Comparison of ENCODE assay signal across 8 mouse cellular contexts in the genomic region with DNA sequence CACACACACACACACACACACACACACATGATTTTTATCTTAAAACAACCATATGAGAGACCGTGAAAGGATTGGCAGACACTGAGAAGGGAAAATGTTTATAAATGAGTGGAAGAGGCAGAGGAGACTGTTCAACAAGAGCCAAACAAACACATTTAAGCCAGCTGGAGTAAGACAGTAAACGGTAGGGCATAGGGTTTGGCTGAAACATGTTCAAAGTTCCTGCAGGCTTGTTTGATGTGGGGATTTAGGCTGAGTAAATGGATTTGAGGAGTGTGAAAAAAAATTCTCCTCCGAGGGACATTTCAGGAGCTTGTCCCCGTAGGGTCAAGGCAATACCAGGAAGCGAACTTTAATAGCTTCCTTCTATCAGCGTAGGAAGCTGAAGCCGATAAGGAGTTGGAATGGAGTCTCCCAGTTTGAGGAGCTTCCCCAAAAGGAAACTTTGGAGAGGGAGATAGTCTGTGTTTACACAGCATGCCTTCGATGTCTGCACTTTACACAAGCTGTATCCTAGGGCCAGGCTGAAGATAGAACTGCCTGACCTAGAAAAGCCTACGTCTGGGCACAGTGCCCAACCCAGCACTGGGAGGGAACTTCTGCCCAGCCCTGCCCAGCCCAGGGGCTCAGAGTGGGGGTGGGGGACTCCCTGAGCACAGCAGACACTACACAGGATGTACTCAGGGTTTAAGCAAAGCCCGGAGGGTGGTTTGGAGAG. TPM values are rescaled to one million over a fixed set of nuclear protein-coding genes. Genes with fewer than 3 reads are reported as not detected.
DNase-seq lines count a peak whose midpoint lies in the region; ATAC-seq and TF ChIP-seq lines count a peak whose summit lies in the region.

No protein-coding gene starts in this region.

- intact Hi-C loops in heart, postnatal 10 days (cut with DNase I) = loop anchor here (2.0 kb wide), 1 partner anchor 13 kb away; no protein-coding TSS in a partner anchor

- peak; percentile 80 for DNase-seq in CD4-positive, CD25-positive, alpha-beta regulatory T cell, adult 2 months (ENCODE audit: low read depth, low spot score)
- peak; percentile 91 for DNase-seq in adrenal gland, postnatal 25 days
- DNase-seq in heart, postnatal 10 days = peak; percentile 93 to 95
- DNase-seq in layer of hippocampus, adult 2 months (ENCODE audit: low spot score in 2 of 2) = peak; percentile 51 to 76
- peak; percentile 64 for DNase-seq in retina, postnatal 7 days (ENCODE audit: low read depth, low spot score)
- DNase-seq in urinary bladder, postnatal 10 days (ENCODE audit: low spot score) = peak; percentile 59

- peaks cover 9% of the 10 kb centered on the region for H3K4me1 ChIP-seq in forebrain, embryonic 16.5 days (replicated peaks; ENCODE audit: control insufficient read depth, insufficient read depth, low read length)
- H3K4me1 ChIP-seq in lung, embryonic 16.5 days (replicated peaks; ENCODE audit: control insufficient read depth, insufficient read depth, low read length) = peaks cover 43% of the 10 kb centered on the region

- H3K4me2 ChIP-seq in forebrain, embryonic 16.5 days (ENCODE audit: low read length) = no peak overlapping the region
- peak overlapping the region; percentile 13 for H3K4me2 ChIP-seq in lung, embryonic 16.5 days (ENCODE audit: low read depth, low read length)

- no peak overlapping the region for H3K4me3 ChIP-seq in forebrain, embryonic 16.5 days (replicated peaks; ENCODE audit: low read length)
- peak overlapping the region; percentile 6; the same call in 1 of the 2 replicates for H3K4me3 ChIP-seq in layer of hippocampus, adult 2 months
- no peak overlapping the region for H3K4me3 ChIP-seq in lung, embryonic 16.5 days (ENCODE audit: low read length)

- no peaks in the 10 kb centered on the region for H3K27me3 ChIP-seq in forebrain, embryonic 16.5 days (replicated peaks; ENCODE audit: control insufficient read depth, insufficient read depth, low read length)
- H3K27me3 ChIP-seq in lung, embryonic 16.5 days (ENCODE audit: control insufficient read depth, insufficient read depth, low read depth, low read length) = no peaks in the 10 kb centered on the region

- no peak for TF ChIP-seq CTCF in layer of hippocampus, adult 2 months (conservative IDR thresholded peaks at IDR 0.05)

- peak; percentile 79 for ATAC-seq in forebrain, embryonic 16.5 days
- ATAC-seq in lung, embryonic 16.5 days (ENCODE audit: low read depth) = peak; percentile 92

- no peak overlapping the region for H3K27ac ChIP-seq in forebrain, embryonic 16.5 days (ENCODE audit: low read length)
- peak overlapping the region; percentile 63 for H3K27ac ChIP-seq in layer of hippocampus, adult 2 months
- H3K27ac ChIP-seq in lung, embryonic 16.5 days (ENCODE audit: low read length) = peak overlapping the region; percentile 82

- H3K9me3 ChIP-seq in forebrain, embryonic 16.5 days (ENCODE audit: control insufficient read depth, low read length) = no peaks in the 10 kb centered on the region
- no peaks in the 10 kb centered on the region for H3K9me3 ChIP-seq in lung, embryonic 16.5 days (ENCODE audit: control insufficient read depth, low read length)

- no peak overlapping the region for H3K9ac ChIP-seq in forebrain, embryonic 16.5 days (replicated peaks; ENCODE audit: low read depth, low read length)
- no peak overlapping the region for H3K9ac ChIP-seq in lung, embryonic 16.5 days (ENCODE audit: low read length)

- H3K36me3 ChIP-seq in forebrain, embryonic 16.5 days (ENCODE audit: control insufficient read depth, insufficient read depth) = no peaks in the 10 kb centered on the region
- H3K36me3 ChIP-seq in lung, embryonic 16.5 days (ENCODE audit: control insufficient read depth, insufficient read depth, low read length) = no peaks in the 10 kb centered on the region

- WGBS in forebrain, embryonic 16.5 days = 53% methylated on average over 10 of the region's 10 CpGs
- 7% methylated on average over 10 of the region's 10 CpGs for WGBS in lung, embryonic 16.5 days

RNA-seq across cellular contexts. Expression of gene Gna13, which starts 15.2 kb away (rescaled TPM):
- total RNA-seq in adrenal gland, postnatal 25 days (2021) = 52.6 and 68.3 TPM in 2 replicates
- polyA plus RNA-seq in forebrain, embryonic 16.5 days (2015; fragmentation: Nextera tagmentation; extraction: Ambion mirVana) = 16.1 and 17.1 TPM in 2 replicates
- 10 to 100 TPM; 45.7 to 48.7 TPM for total RNA-seq in heart, postnatal 10 days (2021)
- 10 to 100 TPM; 55.5 to 60.9 TPM for total RNA-seq in layer of hippocampus, adult 2 months (2021)
- polyA plus RNA-seq in lung, embryonic 16.5 days (2015; fragmentation: Nextera tagmentation; extraction: Ambion mirVana) = 28.3 and 28.9 TPM in 2 replicates

RNA-seq across cellular contexts. Expression of gene Rgs9, which starts 49.5 kb away (rescaled TPM):
- 3.7 and 4.9 TPM in 2 replicates for total RNA-seq in adrenal gland, postnatal 25 days (2021)
- 8.0 and 9.7 TPM in 2 replicates for polyA plus RNA-seq in forebrain, embryonic 16.5 days (2015; fragmentation: Nextera tagmentation; extraction: Ambion mirVana)
- total RNA-seq in heart, postnatal 10 days (2021) = under 1 TPM; 0.62 to 0.69 TPM
- 10 to 100 TPM; 15.1 to 16.2 TPM for total RNA-seq in layer of hippocampus, adult 2 months (2021)
- 1.5 and 2.2 TPM in 2 replicates for polyA plus RNA-seq in lung, embryonic 16.5 days (2015; fragmentation: Nextera tagmentation; extraction: Ambion mirVana)
